Mouse (Mus musculus) small intestine, adult 2 months (tissue): ENCODE results near the gene Rars.

Experiments
- CTCF ChIP-seq: fragments of 200-500 bp; IDR thresholded peaks from 2 replicates; pipeline ENCODE4 v1.5.1; 2012; ENCODE audit warnings: low read depth, mild to moderate bottlenecking, control low read depth, inconsistent platforms, low read length, moderate library complexity, mixed read lengths; ENCODE audit not compliant: insufficient replicate concordance, insufficient read length; ENCODE audit errors: extremely low read depth
- POLR2A ChIP-seq: fragments of 200-500 bp; IDR thresholded peaks from 2 replicates; pipeline ENCODE4 v1.6.1; 2012; ENCODE audit warnings: low read depth, mild to moderate bottlenecking, control low read depth, inconsistent platforms, low read length, moderate library complexity

DNA sequence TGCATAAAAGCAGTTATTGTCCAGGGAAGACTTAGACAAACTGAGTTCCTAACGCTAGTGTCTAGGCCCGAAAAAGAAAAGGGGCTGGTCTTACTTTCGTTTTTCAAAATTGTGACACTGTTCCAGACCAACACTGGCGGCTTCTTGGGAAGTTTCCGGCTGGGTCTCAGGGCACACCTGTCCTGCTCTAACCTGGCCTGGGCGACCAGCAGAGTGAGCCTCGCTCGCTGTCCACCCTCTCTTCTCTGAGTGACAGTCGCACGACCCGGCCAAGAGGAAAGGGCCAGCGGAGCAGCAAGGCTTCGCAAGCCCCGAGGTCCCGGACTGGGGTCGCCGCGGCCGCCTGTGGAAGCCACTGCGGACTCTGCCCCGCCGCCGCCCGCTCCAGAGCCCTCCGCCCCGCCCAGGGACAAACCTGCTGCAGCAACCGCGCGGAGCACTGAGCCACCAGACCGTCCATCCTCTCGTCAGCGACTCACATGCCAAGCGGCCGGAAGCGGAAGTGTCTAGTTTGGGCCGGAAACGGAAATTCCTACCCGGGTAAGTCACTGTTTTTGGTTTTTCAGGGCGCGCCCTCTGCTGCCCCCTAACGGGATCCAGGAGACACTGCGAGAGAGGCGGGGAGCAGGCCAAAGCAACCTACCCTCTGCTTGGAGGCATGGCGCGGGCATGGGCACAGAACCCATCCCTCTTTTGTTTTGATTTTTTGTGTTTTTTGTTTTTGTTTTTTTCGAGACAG, at the start of gene Rars:
- peak; percentile 88 for TF ChIP-seq CTCF
- TF ChIP-seq POLR2A = peak; percentile 59; the same call in 1 of the 2 replicates
